Mouse (Mus musculus) CH12.LX (cell line): Measurements from ENCODE around the gene Lamc1.

ENCODE experiments used
- CTCF ChIP-seq, 2 experiments: IDR thresholded peaks in 1 of 2; conservative IDR thresholded peaks in 1 of 2; 2 replicates each; pipeline ENCODE4 v1.5.1; 2011 to 2012; ENCODE audit warnings: low read depth in 2 of 2, low read length in 2 of 2, improper control_type of control experiment in 1 of 2, inconsistent platforms in 1 of 2, mild to moderate bottlenecking in 1 of 2, moderate library complexity in 1 of 2
- E2F4 ChIP-seq: IDR thresholded peaks from 2 replicates; pipeline ENCODE4 v1.6.1; 2011; ENCODE audit warnings: low read depth, low read length, improper control_type of control experiment; ENCODE audit not compliant: insufficient replicate concordance
- MAX ChIP-seq: IDR thresholded peaks from 2 replicates; pipeline ENCODE4 v1.6.1; 2011; ENCODE audit warnings: low read length, improper control_type of control experiment
- USF1 ChIP-seq: IDR thresholded peaks from 2 replicates; pipeline ENCODE4 v1.6.1; 2014; ENCODE audit warnings: low read depth, mild to moderate bottlenecking, inconsistent platforms, low read length, improper control_type of control experiment
- ZNF384 ChIP-seq: IDR thresholded peaks from 2 replicates; pipeline ENCODE4 v1.6.1; 2012; ENCODE audit warnings: low read depth, low read length, improper control_type of control experiment, inconsistent platforms

- TF ChIP-seq CTCF (conservative IDR thresholded peaks at IDR 0.05 in 1 of 2, IDR thresholded peaks at IDR 0.05 in 1 of 2; ENCODE audit: low read depth in 2 of 2, low read length in 2 of 2) = no peak
- TF ChIP-seq ZNF384 = no peak
- no peak for TF ChIP-seq E2F4
- TF ChIP-seq USF1 = no peak
- TF ChIP-seq MAX = no peak
Measured at GRCm38 (mm10) chr1:153265066-153265465, 67.5 kb downstream of the Lamc1 start.
